Mouse (Mus musculus) bone marrow macrophage, adult 2 months (primary cell): Measurements from ENCODE around the gene Psmb8.

ENCODE experiments used
- CTCF ChIP-seq: IDR thresholded peaks from 2 replicates; pipeline ENCODE4 v1.5.1; 2012; ENCODE audit warnings: low read depth, mild to moderate bottlenecking, low read length, moderate library complexity
- POLR2A ChIP-seq: IDR thresholded peaks from 2 replicates; pipeline ENCODE4 v1.6.1; 2012; ENCODE audit warnings: mild to moderate bottlenecking, low read depth, low read length, borderline replicate concordance

- no peak for TF ChIP-seq CTCF
- TF ChIP-seq POLR2A: no peak
Measured at GRCm38 (mm10) chr17:34172528-34172927, 25.0 kb upstream of the Psmb8 start.
